In genomic region chr3:154293839-154294490, GRCm38 (mm10) we compare ENCODE assay signal across 22 mouse cellular contexts. TPM values are rescaled to one million over a fixed set of nuclear protein-coding genes. Genes with fewer than 3 reads are reported as not detected.
DNase-seq lines count a peak whose midpoint lies in the region; ATAC-seq lines count a peak whose summit lies in the region.
"Had no signal": no experiment of that assay in that cellular context is flagged by ENCODE, and none has a peak within 500 bp of the region (broad histone marks: within the 10 kb centered on the region; RNA-seq: fewer than 3 reads in every experiment).

No protein-coding gene starts in this region.

- DNase-seq in frontal cortex, postnatal 25 days (ENCODE audit: low spot score in 2 of 2), result no peak
- peak; percentile 5 for DNase-seq in Muller cell, postnatal 12 days (ENCODE audit: inconsistent ontology term)
- DNase-seq in frontal cortex, postnatal 36 days (ENCODE audit: low spot score in 2 of 2), result peak; percentile 30 to 54
- peak; percentile 20 for DNase-seq in right cerebral cortex, postnatal 25 days
- DNase-seq in kidney, postnatal 10 days, result no peak
- no peak for DNase-seq in neural tube, embryonic 10.5 days (ENCODE audit: extremely low spot score, low spot score)
- DNase-seq: cerebellum, adult 11-12 months; cerebellum, postnatal 10 days; gastrocnemius, postnatal 36 days; heart, adult 2 months; kidney, adult 11 months; lung, adult 18-20 months; lung, postnatal 10 days; thymus, adult 2 months; thymus, postnatal 4 days had no signal

- peak; percentile 93 for ATAC-seq in frontal cortex, adult (ENCODE audit: low TSS enrichment)
- ATAC-seq in erythroid progenitor cell, adult 5-6 weeks (replicated peaks; ENCODE audit: low FRiP score, poor library complexity, severe bottlenecking), result no peak
- ATAC-seq: forebrain, embryonic 15.5 days; liver, embryonic 12.5 days had no signal

RNA-seq across cellular contexts. Expression of gene Lhx8, which starts 36.5 kb away (rescaled TPM):
- not detected in 2 replicates for total RNA-seq in erythroid progenitor cell, adult 5-6 weeks (2015; ENCODE audit: low replicate concordance)
- total RNA-seq in erythroid progenitor cell, adult 5-6 weeks (2017; ENCODE audit: low replicate concordance), result not detected in 2 replicates
- total RNA-seq: gastrocnemius, adult 18-20 months; gastrocnemius, postnatal 36 days; heart, adult 2 months; heart, postnatal 25 days; layer of hippocampus, postnatal 25 days had no signal

Comparison
In these comparisons a context has a peak if more than half of its experiments do, and no peak if none do; other contexts are left out.
1. DNase-seq: peak in Muller cell, postnatal 12 days (single experiment), frontal cortex, postnatal 36 days (2 of 2) and right cerebral cortex, postnatal 25 days (single experiment); none in frontal cortex, postnatal 25 days (0 of 2), kidney, postnatal 10 days (single experiment) and neural tube, embryonic 10.5 days (single experiment).